Mouse (Mus musculus) G1E (cell line): ENCODE measurements at regions not wholly inside any gene's neighbourhood (a gene's known extent, or its start where the extent isn't known, plus 50 kb on each side); places are given as distances from the start of the nearest gene placed in this dataset.

Experiments
- ATAC-seq: 2 replicates; pipeline ENCODE4 v1.8.0; 2016; ENCODE audit warnings: mild to moderate bottlenecking; ENCODE audit not compliant: insufficient number of reproducible peaks, poor library complexity, low FRiP score, severe bottlenecking; ENCODE audit errors: extremely low read depth
- DNase-seq: peaks from one replicate; pipeline ENCODE4 v3.0.0; 2012; ENCODE audit warnings: low spot score
- H3K27me3 ChIP-seq: 2 replicates; pipeline ENCODE4 v1.6.1; 2012; ENCODE audit warnings: mild to moderate bottlenecking, low read length, inconsistent platforms; ENCODE audit not compliant: insufficient read depth
- H3K36me3 ChIP-seq: replicated peaks from 2 replicates; pipeline ENCODE3; 2012; ENCODE audit warnings: mild to moderate bottlenecking, inconsistent platforms
- H3K4me1 ChIP-seq: 2 replicates; pipeline ENCODE4 v1.6.1; 2012; ENCODE audit warnings: low read depth, low read length, inconsistent platforms, mixed read lengths; ENCODE audit not compliant: insufficient read depth
- H3K4me3 ChIP-seq: 2 replicates; pipeline ENCODE4 v1.5.1; 2012; ENCODE audit warnings: low read depth, mild to moderate bottlenecking, inconsistent platforms, low read length, moderate library complexity, mixed read lengths
- H3K9me3 ChIP-seq: replicated peaks from 2 replicates; pipeline ENCODE4 v1.6.1; 2012; ENCODE audit warnings: inconsistent platforms
- CTCF ChIP-seq: IDR thresholded peaks from 2 replicates; pipeline ENCODE4 v1.5.1; 2012; ENCODE audit warnings: low read depth, low read length, inconsistent platforms, mixed read lengths
- GATA1 ChIP-seq: IDR thresholded peaks from 2 replicates; pipeline ENCODE4 v1.6.1; 2012; ENCODE audit warnings: borderline replicate concordance, low read length, inconsistent platforms, mixed read lengths
- GATA2 ChIP-seq: IDR thresholded peaks from 2 replicates; pipeline ENCODE4 v1.6.1; 2012; ENCODE audit warnings: low read depth, low read length, inconsistent platforms, borderline replicate concordance
- POLR2AphosphoS5 ChIP-seq: IDR thresholded peaks from 2 replicates; pipeline ENCODE4 v1.6.1; 2012; ENCODE audit warnings: low read depth, low read length, inconsistent platforms; ENCODE audit not compliant: insufficient replicate concordance
- TAL1 ChIP-seq: conservative IDR thresholded peaks from 2 replicates; pipeline ENCODE4 v1.6.1; 2012; ENCODE audit warnings: low read depth, low read length, inconsistent platforms, mixed read lengths

DNA sequence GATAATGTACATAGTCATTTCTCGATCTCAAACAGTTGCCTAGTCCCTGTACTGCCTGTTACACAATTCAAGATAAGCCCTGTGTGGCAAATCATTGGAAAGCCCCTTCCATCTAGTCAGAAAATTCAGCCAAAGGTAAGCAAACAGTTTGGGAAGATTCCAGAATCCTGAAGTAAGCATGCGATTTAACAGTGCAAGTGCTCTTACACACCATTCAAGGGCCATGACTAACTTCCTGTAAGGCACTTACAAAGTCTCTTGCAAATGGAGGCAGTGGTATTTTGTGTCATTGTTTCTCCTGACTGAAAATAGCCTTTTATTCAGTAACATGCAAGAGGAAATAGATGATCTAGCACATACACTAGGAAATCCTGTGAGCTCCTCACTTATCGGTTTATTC is 777.9 kb downstream of the Gsdmc2 start:
- Histone ChIP-seq H3K4me3 (no peak overlapping the region), H3K4me1 (no peaks in the 10 kb centered on the region), H3K9me3 (no peaks in the 10 kb centered on the region), H3K36me3 (no peaks in the 10 kb centered on the region), H3K27me3 (no peaks in the 10 kb centered on the region)
- DNase-seq (no peak), ATAC-seq (no peak)
- TF ChIP-seq POLR2AphosphoS5: no peak
- TF ChIP-seq GATA1: no peak
- TF ChIP-seq TAL1: no peak
- no peak for TF ChIP-seq CTCF
- TF ChIP-seq GATA2: no peak

GRCm38 (mm10) chr15:63066020-63066439 is 778.9 kb downstream of the Gsdmc2 start:
- no peak overlapping the region for H3K4me3 ChIP-seq
- ATAC-seq (no peak), DNase-seq (no peak)
- no peaks in the 10 kb centered on the region for H3K4me1 ChIP-seq
- no peaks in the 10 kb centered on the region for H3K36me3 ChIP-seq
- no peaks in the 10 kb centered on the region for H3K27me3 ChIP-seq
- H3K9me3 ChIP-seq: no peaks in the 10 kb centered on the region
- no peak for TF ChIP-seq POLR2AphosphoS5
- no peak for TF ChIP-seq GATA2
- TF ChIP-seq CTCF: no peak
- no peak for TF ChIP-seq TAL1
- no peak for TF ChIP-seq GATA1

DNA sequence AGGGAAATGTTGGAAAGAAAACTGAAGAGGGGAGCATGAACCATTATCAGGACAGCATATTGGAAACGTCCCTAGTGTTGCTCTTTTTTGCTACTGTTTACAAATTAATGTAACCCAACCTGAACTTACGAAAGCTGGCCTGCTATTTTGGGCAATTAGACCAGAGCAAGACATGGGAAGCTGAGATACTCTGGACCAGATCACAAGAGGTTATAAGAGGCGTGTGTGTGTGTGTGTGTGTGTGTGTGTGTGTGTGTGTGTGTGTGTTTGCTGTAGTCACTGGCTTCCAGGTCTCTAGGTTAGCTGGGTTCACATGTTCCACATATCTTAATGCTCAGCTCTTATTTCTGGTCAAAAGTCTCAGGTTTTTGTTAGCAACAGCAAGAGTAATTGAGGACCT is 783.1 kb downstream of the Gsdmc2 start:
- H3K9me3 ChIP-seq: no peaks in the 10 kb centered on the region
- no peak for DNase-seq
- no peak overlapping the region for H3K4me3 ChIP-seq
- no peaks in the 10 kb centered on the region for H3K4me1 ChIP-seq
- no peaks in the 10 kb centered on the region for H3K36me3 ChIP-seq
- no peaks in the 10 kb centered on the region for H3K27me3 ChIP-seq
- ATAC-seq: no peak
- TF ChIP-seq CTCF: no peak
- TF ChIP-seq GATA1: no peak
- no peak for TF ChIP-seq GATA2
- no peak for TF ChIP-seq POLR2AphosphoS5
- no peak for TF ChIP-seq TAL1

DNA sequence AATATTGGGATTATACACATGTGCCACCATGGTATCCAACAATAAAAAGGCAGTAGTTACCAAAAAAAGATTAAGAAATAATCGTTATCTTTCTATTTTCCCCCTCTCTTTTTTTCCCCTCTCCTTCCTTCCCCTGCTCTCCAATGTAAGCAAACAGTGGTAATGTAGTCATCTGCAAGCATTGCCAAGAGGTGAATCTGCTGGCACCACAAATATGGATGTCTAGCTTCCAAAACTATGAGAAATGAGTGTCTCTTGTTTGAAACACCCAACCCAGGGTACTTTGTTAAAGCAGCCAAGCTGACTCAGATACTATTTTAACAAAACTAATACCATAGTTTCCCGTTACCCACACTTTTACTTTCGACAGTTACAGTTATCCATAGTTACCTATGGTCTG is 784.2 kb downstream of the Gsdmc2 start:
- ATAC-seq: no peak
- no peak overlapping the region for H3K4me3 ChIP-seq
- no peak for TF ChIP-seq TAL1
- no peak for TF ChIP-seq GATA1
- no peak for TF ChIP-seq POLR2AphosphoS5
- TF ChIP-seq CTCF: no peak
- no peak for TF ChIP-seq GATA2

DNA sequence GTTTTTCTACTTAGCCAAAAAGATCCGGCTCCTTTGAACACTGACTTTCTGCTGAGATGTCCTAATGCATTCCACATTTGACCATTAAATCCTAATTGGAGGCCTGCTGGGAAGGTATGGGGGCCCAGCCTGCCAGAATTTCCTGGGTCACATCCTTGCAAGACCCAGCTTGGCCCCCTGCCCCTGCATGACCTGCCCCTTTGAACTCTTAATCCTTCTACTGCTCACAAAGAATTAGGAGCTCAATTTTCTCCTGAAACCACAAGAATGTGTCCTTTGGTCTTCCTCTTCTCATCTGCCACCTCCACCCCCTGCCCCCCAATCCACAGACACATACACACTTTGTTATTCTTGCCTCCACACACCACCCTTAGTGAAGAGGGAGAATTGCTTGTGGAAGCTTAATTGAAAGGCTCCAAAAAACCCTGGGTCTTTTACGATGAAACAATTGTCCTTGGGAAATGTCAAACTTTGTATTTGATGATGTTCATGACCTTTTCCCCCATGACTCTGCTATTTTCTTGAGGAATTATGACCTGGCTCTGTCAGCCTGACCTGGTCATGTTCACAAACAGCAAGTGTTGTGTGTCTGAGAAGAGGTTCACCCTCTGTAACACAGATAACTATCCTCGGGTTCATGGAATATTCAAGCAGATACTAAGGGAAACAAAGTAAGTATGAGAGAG is 792.3 kb downstream of the Gsdmc2 start:
- no peaks in the 10 kb centered on the region for H3K4me1 ChIP-seq
- TF ChIP-seq TAL1 (no peak), CTCF (no peak), GATA2 (no peak), GATA1 (no peak), POLR2AphosphoS5 (no peak)
- no peak for ATAC-seq
- H3K36me3 ChIP-seq: no peaks in the 10 kb centered on the region
- no peak overlapping the region for H3K4me3 ChIP-seq
- H3K9me3 ChIP-seq: no peaks in the 10 kb centered on the region
- H3K27me3 ChIP-seq: no peaks in the 10 kb centered on the region
- DNase-seq: no peak

More for the DNA sequence above, 784.2 kb downstream of the Gsdmc2 start:
- Histone ChIP-seq H3K36me3 (no peaks in the 10 kb centered on the region), H3K27me3 (no peaks in the 10 kb centered on the region), H3K9me3 (no peaks in the 10 kb centered on the region), H3K4me1 (no peaks in the 10 kb centered on the region)
- DNase-seq: no peak

DNA sequence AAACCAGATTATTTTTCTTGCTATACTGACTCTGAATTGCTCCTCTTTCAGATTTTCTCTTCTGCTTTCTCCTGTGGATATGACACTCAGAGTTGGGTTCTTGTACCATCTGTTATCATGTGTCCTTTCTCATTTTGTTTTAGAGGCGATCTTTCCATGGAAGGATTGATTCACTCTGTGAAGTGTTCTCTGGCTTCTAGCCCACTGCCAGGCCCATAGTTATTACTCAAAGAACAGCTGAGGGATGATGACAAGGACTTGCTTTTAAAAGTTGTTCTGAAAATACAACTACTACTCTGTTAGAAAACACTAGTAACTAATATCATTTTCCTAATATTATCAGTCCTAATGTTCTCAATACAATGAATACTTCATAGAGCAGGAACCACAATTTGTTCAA is 794.9 kb downstream of the Gsdmc2 start:
- no peak for ATAC-seq
- no peaks in the 10 kb centered on the region for H3K9me3 ChIP-seq
- no peaks in the 10 kb centered on the region for H3K4me1 ChIP-seq
- no peaks in the 10 kb centered on the region for H3K36me3 ChIP-seq
- H3K27me3 ChIP-seq: no peaks in the 10 kb centered on the region
- H3K4me3 ChIP-seq: no peak overlapping the region
- DNase-seq: no peak
- no peak for TF ChIP-seq GATA2
- TF ChIP-seq GATA1: no peak
- no peak for TF ChIP-seq CTCF
- no peak for TF ChIP-seq TAL1
- no peak for TF ChIP-seq POLR2AphosphoS5
